Mouse (Mus musculus) testis, postnatal 10 days (tissue): ENCODE results near the gene Mgst2.
A peak's percentile ranks its signal among the peaks of the same experiment; 100 is the strongest.

ENCODE experiments used
- DNase-seq: peaks from one replicate; pipeline ENCODE4 v3.0.0; 2021; ENCODE audit warnings: low spot score

Gene Mgst2

DNA sequence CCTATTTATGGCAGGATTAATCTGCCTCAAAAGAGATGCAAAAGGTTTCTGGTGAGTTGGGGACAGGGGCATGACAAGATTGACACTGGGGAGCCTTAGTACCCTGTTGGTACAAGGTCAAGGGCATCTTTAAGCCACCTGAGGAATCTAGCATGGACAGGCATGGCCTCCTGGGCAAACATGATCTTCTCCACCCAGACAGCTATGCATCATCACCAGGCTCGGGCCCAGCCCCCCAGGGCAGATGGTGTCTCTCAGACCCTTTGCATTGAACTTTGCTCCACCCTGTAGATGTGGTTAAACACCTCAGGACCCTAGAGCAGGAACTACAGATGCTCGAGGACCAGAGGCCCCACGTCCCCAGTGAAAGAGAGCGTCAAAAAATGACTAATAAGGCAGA, at the start of gene Mgst2:
Gene Mgst2, plus strand, starts transcription at position 301 of the 400 bp plus-strand sequence.
- DNase-seq, result no peak

DNA sequence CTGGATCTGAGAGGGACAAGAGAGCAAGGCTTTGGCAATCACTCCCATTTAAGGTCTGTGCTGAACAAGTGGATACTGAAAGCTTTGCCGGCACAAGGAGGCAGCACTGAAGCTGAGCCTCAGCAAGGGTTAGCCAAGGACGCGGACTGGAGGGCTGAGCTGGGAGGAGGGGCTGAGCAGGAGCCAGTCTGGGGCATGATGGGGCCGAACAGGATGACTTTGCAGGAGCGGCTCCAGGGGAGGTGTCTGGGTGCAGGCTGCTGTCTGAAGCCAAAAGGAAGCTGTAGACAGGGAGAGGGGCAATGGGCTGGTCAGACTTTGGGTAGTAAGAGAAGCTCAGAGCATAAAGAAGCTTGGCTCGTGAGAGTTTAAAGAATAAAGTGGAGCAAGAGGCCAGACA, 48.2 kb upstream of the Mgst2 start:
- peak; percentile 78 for DNase-seq

- DNase-seq, result no peak
Measured at GRCm38 (mm10) chr3:51612398-51613356, 47.5 kb upstream of the Mgst2 start.

GRCm38 (mm10) chr3:51614278-51614677, 45.9 kb upstream of the Mgst2 start:
- no peak for DNase-seq

GRCm38 (mm10) chr3:51623956-51624355, 36.2 kb upstream of the Mgst2 start:
- DNase-seq, result no peak

- no peak for DNase-seq
Measured at GRCm38 (mm10) chr3:51627741-51628140, 32.4 kb upstream of the Mgst2 start.

- DNase-seq, result no peak
Measured at GRCm38 (mm10) chr3:51628977-51629376, 31.2 kb upstream of the Mgst2 start.

DNA sequence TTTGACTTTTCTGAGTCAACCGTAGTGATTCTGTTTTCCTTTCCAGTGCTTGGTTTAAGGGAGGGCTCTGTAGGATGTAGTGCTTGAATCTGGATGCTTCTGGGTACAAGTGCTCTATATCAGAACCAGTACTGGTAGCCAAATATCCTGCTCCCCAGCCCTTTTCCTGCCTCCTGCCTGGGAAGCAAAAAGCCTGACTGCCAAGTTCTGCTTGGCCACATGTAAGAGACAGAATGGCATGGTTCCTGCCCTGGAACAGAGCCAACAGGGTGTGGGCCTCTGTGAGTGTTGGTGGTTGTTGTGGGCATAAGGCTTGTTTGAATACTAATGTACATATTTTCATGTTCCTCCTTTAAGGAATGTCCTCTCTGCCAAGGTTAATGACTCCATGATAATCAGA, 29.4 kb upstream of the Mgst2 start:
- no peak for DNase-seq

DNA sequence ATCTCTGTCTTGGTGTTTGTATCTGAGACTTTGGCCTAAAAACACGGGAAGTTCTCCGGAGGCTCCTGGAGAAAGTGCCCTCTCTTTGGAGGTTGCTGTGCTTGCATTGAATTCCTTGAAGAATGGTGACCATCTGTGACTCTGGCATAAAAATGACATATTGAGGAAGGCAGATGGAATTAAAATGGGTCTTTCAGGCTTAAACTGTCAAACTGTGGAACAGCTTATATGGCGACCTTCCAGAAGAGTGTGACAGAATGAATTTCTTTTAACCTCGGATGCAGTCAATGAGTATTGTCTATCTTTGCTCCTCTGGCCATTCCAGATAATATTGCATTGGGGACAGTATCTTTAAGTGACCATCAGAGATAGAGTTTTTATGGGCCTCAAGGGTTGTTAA, 28.2 kb upstream of the Mgst2 start:
- DNase-seq, result no peak

GRCm38 (mm10) chr3:51634451-51634850, 25.7 kb upstream of the Mgst2 start:
- no peak for DNase-seq

- DNase-seq, result no peak
Measured at GRCm38 (mm10) chr3:51635960-51636359, 24.2 kb upstream of the Mgst2 start.

DNA sequence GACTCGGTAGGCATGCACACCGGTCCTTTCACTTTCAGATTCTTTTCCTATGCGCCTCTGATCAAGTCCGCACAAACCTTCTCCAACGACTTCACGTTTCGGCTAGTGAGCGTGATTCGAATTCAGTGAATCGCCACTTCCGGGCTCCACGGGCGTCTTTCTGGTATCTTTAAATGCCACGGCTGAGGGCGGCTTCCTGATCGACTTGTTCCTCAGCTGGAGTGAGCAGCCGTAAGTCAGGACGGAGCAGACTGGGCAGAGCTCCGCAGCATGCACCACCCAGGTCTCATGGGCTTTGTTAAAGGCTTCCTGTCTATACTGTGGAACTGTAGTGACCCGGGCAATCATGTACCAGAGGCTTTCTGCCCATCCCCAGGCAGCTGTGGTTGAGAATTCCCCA, 23.5 kb upstream of the Mgst2 start:
- DNase-seq, result no peak

- DNase-seq, result no peak
Measured at GRCm38 (mm10) chr3:51637326-51637725, 22.8 kb upstream of the Mgst2 start.

- no peak for DNase-seq
Measured at GRCm38 (mm10) chr3:51638260-51638659, 21.9 kb upstream of the Mgst2 start.

DNA sequence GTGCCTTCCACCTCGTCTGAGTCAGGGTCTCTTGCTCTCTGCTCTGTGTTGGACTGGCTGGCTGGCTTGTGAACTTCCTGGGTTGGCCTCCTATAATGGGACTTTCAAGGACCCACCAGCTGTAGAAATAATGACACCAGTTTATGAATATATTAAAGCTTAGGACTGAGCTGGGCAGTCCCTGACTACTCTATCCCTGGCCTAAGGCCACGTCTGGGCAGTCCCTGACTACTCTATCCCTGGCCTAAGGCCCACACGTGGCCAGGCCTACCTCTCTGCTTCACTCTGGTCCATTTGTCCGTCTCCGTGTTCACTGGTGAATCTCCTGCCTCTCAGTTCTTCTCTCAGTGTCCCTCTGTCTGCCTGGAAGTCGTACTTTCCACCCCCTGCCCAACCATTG, 14.7 kb upstream of the Mgst2 start:
- DNase-seq, result no peak

DNA sequence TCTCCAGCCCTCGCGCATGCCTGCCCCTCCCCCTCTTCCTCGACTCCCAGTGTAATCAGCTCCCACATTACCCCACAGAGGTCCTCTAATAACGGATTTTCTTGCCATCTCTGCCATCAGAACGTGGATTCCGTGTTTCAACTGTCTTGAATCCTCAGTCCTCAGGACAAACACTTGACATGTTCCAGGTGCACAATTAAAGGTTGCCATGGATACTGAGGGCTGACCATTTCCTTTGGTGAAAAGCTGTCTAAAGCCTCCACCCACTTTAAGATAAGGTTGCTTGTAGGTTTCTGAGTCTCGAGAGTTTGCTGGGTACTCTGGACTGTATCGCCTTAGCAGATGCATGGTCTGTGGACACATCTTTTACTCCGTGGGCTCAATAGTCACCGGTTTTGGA, 13.9 kb upstream of the Mgst2 start:
- no peak for DNase-seq

- DNase-seq, result no peak
Measured at GRCm38 (mm10) chr3:51647356-51647755, 12.8 kb upstream of the Mgst2 start.

DNA sequence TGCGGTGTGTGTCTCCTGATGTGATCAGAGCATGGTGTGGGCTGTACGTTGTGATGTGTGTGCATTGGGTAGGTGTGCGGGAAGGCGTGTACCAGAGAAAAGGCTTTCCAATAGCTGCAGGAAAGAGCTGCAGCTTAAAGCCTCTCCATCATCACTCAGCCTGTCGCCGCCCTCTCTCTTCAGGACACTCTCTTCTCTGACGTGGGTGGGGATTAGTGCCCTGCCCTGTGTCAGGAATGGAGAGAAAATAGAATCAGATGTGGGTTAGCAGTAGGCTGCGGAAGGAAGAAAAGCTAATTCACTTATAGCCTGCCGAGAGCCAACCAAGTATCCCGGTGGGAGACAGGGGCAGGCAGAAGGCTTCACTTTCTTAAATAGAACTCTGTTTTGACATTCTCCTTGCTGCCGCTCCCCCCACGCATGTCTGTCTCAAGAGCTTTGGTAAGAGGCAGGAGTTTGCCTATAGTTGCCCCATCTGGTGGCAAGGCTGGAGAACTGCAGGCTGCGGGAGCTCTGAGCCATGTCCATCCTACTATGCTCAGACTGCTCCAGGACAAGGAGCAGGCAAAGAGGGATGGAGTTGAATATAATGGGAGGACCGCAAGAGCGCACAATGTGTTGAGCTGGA, 12.0 kb upstream of the Mgst2 start:
- peak; percentile 83 for DNase-seq

- DNase-seq, result no peak
Measured at GRCm38 (mm10) chr3:51649426-51649825, 10.7 kb upstream of the Mgst2 start.

GRCm38 (mm10) chr3:51649986-51650385, 10.2 kb upstream of the Mgst2 start:
- no peak for DNase-seq

GRCm38 (mm10) chr3:51651149-51651548, 9.0 kb upstream of the Mgst2 start:
- no peak for DNase-seq

- DNase-seq, result peak; percentile 90
Measured at GRCm38 (mm10) chr3:51652292-51652691, 7.9 kb upstream of the Mgst2 start.

- peak; percentile 51 for DNase-seq
Measured at GRCm38 (mm10) chr3:51652701-51653100, 7.5 kb upstream of the Mgst2 start.
